Mouse (Mus musculus) cerebellum, postnatal 36 days (tissue): ENCODE data around the gene Gm49661.

Experiments used
- DNase-seq, 2 experiments: peaks; one replicate each; pipeline ENCODE4 v3.0.0; 2021 to 2022; ENCODE audit warnings: mixed read lengths in 2 of 2

Gm49661 gene

GRCm38 (mm10) chr8:84928456-84929306 lies 40.6 kb downstream of the Gm49661 start:
- peak; percentile 83 to 85 for DNase-seq

- DNase-seq, result no peak
Measured at GRCm38 (mm10) chr8:84927513-84927912, 41.7 kb downstream of the Gm49661 start.

- no peak for DNase-seq
Measured at GRCm38 (mm10) chr8:84925557-84925956, 43.7 kb downstream of the Gm49661 start.

DNA sequence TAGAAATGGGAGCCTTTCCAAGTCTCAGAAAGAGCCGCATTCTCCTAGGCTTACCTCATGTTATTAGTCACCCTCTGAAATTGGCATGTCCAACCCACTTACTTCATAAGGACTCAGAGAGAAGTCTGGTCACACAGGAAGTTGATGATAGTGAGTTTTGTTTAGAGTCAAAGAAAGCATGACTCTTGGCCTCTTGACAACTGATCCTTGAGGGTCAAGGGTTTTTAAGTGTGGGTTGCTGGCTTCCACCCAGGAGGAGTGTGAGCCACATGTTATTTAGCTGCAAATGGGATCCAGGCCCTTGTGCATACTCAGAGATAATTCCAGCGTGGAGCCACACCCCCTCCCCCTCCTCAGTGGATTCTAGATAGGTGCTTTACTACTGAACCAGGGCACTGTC lies 47.6 kb downstream of the Gm49661 start:
- DNase-seq, result no peak

DNA sequence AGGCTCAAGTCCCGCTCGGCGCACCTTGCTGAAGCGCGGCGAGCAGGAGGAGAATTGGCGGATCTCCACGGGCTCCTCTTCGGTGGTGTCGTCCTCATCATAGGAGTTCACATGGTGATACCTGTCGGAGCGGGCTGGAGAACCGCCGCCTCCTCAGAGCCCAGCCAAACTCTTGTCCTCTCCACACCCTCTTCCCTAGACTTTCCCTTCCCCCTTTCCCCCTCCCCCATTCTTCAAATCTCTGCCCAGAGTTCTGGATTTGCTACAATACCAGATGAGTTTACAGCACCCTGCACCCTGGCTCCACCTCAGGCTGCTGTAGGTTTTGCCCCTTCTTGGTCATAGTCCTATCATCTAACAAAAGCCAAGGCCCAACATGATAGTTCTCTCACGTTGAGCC lies 50.6 kb downstream of the Gm49661 start:
- DNase-seq, result no peak

GRCm38 (mm10) chr8:84917781-84918180 lies 51.5 kb downstream of the Gm49661 start:
- DNase-seq, result peak in 1 of 2 experiments; percentile 24
